Mouse (Mus musculus) R1 (cell line): ENCODE data around the gene Git2.
A peak's percentile ranks its signal among the peaks of the same experiment; 100 is the strongest.

ENCODE experiments used
- DNase-seq: peaks from one replicate; pipeline ENCODE4 v3.0.0-alpha.2; 2018; ENCODE audit warnings: low read depth, low spot score

Git2 gene

DNA sequence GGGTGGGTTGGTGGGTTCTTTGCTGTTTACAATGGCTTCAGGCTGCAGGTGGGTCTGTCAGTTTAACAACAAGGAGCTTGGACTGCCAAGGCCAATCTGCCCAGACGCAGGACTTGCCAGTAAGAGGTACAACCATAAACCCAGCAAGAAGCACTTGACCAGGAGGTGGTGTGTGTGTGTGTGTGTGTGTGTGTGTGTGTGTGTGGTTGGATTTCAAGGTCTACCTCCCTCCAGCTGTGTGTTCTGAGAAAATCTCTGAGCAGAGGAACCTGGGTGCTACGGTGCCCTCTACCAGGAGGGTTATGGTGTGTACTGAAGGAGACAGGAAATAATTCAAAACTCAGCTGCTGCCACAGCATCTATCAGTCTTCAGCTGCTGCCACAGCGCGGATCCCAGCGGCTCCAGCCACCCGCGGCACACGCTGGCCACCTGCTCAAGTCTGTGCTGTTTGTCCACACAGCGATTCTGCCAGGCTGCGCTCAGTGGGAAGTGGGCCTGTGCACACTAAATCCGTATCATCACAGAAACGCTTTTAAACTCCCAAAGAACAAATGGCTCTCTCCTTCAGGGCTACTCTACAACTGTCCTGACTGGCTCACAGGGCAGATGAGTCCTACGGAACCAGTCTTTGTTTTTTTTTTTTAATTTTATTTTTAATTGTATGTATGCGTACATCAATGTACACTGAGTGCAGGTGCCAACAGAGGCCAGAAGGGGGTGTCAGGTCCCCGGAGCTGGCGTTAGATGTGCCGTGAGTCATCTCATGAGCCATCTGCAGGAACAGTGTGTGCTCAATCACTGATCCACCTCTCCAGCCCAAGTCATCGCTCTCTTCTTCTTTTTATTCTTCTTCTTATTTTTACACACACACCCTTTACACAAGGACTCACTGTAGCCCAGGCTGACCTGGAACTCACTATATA is 10.2 kb downstream of the Git2 start:
- peak; percentile 72 for DNase-seq

DNA sequence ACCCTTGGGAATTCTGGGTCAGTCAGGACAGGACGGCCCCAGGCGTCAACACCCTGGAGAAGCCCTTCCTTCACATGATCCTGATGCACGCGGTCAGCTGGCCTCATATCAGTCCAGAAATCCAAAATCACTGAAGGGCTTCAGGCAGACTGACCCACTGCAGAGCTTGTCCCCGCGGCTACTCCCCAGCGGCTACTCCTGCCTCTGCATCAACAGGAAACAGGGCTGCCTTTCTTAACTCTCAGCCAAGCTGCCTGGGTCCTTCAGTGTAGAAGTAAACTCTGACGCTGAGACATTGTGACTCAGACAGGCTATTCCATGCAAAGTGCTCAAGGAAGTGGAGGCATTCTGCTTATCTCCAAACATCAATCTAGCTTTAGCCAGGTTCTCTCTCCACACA is 13.3 kb downstream of the Git2 start:
- no peak for DNase-seq

- no peak for DNase-seq
Measured at GRCm38 (mm10) chr5:114759536-114760090, 15.7 kb downstream of the Git2 start.

DNA sequence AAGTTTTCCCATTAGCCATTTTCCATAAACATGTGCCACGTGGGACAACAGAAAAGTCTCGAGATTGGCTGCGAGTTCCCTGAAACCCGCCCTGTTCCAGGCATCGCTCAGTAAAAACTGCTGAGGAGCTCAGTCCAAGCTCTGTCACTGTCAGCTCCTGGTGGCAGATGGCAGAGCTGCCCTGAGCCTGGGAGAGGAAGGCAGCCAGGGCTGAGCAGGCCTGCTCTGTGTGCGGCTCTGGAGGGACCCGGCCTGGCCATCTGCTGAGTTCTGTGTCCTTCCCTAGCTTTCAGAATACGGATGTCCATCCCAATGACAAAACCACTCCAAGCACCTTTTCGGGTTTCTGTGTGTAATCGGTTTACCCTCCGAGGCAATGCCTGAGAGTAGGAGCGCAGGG is 21.9 kb downstream of the Git2 start:
- DNase-seq: no peak

DNA sequence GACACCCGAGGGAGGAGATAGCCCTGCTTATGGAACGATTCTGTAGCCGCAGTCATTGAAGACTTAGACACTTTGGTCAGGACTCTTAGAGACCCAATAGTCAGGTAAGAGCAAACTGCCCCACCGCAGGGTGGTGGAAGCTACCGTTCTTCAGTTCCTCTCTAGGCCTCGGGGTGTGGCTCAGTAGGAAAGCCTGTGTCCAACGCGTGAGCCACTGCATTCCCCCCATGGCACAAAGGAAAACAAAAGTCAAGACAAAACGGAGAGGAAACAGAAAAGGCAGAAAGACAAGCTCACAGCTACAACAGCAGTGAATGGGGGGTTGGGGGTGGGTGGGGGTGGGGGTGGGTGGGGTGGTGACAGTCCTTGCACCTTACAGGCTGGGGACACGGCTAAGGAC is 22.9 kb downstream of the Git2 start:
- no peak for DNase-seq

GRCm38 (mm10) chr5:114750325-114750724 is 25.0 kb downstream of the Git2 start:
- no peak for DNase-seq

DNA sequence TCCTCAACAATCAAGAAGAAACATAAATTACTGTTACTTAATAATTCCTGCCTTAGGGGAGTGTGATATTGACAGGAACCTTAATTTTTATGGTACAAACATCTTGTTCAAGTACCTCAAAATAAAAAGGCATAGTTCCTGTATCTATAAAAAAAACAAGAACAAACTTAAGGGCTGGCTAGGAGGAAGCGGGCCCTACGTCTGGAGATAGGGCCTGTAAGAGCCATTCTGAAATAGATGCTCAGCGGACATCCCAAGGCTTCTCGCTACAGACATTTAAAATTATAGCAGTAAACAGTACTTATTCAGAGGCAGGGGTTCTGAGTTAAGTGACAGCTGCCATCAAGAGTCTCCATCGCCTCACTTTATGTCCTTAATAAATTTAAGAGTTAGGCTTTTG is 27.8 kb downstream of the Git2 start:
- DNase-seq: no peak

DNA sequence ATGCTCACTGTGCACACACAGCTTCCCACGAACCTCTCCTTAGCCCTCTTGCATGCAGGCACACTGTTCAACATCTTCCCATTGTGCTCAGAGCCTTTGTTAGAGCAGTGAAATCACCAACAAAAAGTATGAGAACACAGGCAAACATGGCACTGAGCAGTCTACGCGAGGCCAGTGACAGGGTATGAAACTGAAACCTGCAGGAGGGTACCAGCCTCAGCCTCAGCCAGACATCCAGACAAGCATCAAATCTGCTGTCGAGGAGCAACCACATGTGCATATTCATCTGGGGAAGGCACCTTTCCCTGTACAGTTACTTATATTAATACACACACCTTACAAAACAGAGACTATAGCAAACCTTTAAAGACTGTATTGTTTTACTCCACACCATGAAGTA is 28.4 kb downstream of the Git2 start:
- DNase-seq: no peak

DNA sequence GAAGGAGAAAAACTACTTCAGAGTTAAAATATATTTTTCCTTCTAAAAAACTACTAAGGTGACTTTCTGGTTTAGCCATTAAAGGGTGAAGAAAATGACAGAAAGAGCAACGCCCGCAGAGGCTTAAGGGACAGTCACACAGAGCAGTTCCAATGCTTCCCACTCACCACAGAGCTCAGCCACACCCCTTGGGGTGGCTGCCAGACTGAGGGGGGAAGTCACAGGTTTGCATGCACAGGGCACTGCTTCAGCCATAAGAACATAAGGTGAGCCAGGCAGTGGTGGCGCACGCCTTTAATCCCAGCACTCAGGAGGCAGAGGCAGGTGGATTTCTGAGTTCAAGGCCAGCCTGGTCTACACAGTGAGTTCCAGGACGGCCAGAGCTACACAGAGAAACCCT is 29.7 kb downstream of the Git2 start:
- no peak for DNase-seq

- DNase-seq: no peak
Measured at GRCm38 (mm10) chr5:114743697-114744090, 31.6 kb downstream of the Git2 start.

DNA sequence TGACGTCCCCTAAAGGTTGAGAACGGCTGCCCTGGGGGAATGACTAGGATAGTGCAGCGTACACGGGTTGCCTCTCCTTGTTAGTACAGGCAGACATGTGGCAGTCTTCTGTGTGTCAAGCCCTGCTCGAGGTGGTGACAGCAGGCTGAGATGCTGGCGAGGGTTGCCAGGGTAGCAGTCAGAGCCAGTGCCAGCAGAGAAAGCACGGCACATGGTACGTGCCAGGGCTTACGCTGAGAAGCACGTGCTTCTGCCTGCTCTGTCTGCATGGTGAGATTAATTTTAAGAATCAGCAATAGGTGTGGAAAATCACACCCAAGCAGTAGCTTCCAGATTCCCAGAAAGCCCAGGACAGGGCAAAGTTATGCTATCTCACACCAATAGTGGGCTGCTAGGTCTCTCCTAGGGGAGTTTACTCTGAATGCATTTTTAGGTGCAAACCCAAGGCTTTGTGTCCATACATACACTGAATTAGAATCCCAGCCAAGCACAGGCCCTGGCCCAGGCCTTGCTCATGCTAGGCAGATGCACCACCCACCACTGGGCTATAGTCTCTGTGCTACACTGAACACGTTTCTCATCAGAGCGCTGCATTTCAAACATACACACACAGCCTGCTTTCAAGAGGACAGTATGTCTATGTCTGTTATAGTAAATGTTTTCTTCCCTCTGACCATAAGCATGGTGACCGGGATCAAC is 32.2 kb downstream of the Git2 start:
- no peak for DNase-seq

DNA sequence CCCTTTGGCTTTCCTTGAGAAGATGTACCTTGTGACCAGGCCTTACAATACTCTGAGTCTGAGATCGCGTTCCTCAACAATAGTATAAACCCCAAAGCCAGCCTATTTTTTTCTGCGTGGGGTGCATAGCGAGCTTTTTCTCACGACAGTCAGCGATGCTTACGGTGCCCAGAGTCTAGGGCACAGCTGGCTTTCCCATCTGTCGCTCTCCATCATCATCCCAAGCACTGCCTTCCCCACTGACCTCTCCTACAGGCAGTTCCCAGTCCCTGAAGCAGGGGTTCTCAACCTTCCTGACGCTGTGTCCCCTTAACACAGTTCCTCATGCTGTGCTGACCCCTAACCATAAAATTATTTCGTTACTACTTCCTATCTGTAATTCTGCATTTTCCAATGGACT is 32.7 kb downstream of the Git2 start:
- DNase-seq: no peak

DNA sequence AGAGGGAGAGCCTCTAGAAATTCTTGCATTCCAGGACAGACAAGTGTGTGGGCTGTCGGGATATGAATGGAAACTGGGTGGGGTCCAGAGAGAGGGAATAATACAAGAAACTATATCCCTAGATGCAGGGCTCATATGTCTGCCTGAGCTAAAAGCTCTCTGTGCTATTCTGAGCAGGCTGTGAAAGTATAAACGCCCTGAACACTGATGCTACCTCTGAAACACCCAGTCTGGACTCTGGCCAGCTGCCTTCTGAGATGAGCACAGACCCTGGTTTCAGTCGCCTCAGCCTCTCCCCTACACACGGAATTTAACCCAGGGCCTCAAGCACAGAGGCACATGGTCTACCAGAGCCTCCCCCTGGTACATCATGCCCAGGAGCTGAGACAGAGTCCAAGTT is 34.7 kb downstream of the Git2 start:
- DNase-seq: no peak

GRCm38 (mm10) chr5:114738707-114739241 is 36.5 kb downstream of the Git2 start:
- no peak for DNase-seq

GRCm38 (mm10) chr5:114737090-114737887 is 38.0 kb downstream of the Git2 start:
- DNase-seq: no peak

GRCm38 (mm10) chr5:114733606-114734005 is 41.7 kb downstream of the Git2 start:
- DNase-seq: no peak

DNA sequence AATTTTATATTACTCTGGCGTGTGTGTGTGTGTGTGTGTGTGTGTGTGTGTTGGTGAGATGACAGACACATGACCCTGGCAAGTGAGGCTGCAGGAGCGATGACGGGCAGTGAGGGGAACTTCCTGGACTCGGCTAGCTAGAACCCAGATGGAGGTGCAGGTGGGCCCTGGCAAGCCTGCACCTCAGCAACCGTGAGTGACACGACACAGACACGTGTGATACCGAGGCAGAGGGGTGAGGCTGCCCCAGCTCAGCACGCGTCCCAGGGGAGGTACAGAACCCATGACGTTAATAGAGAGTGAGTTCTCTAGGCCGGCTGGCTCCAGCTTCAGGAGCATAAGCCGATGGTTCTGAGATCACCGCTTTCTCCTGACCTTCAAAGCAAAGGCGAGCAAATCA is 43.3 kb downstream of the Git2 start:
- no peak for DNase-seq

GRCm38 (mm10) chr5:114731498-114731897 is 43.8 kb downstream of the Git2 start:
- DNase-seq: no peak

DNA sequence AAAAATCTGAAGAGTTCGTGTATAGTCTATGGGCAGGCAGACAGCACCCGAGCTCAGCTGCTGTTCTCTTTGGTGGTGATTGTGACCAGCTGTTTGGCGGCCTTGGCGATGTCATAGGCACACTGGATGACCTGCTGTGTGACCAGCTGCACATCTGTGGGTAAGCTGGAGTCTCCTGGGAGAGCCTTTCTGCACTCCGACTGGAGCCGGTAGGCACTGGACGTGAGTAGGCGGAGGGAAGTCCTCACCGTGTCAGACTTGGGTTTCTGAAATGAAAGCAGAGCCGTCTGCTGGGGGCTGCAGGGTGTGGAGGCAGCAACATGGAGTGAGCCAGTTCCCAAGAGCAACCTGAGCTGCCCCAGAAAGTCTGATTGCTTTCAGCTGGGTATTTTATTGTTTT is 45.2 kb downstream of the Git2 start:
- no peak for DNase-seq

DNA sequence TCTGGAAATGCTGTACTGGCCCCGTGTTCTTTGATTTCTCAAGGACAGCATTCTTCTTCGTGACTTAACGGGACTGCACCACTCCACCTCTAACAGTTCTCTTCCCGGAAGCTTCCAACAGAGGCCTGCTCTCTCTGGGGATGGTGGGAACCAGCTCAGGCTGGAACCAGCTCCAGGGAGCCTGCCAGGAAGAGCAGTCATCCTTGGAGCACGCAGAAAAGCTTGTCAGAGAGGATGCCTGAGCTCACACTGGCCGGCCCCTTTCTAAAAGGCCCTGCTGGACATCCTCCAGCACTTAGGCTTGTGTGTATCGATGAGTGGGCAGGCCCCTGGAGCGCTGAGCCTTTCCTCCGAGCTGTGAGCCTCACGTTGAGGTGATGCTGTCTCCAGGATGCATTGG is 47.2 kb downstream of the Git2 start:
- DNase-seq: no peak

- DNase-seq: no peak
Measured at GRCm38 (mm10) chr5:114722846-114723245, 52.5 kb downstream of the Git2 start.

GRCm38 (mm10) chr5:114721969-114722368 is 53.3 kb downstream of the Git2 start:
- no peak for DNase-seq
